Mouse (Mus musculus) megakaryocyte, embryonic 14.5 days (primary cell): ENCODE results near the gene Ifit2. TPM values are rescaled to one million over a fixed set of nuclear protein-coding genes. Genes with fewer than 3 reads are reported as not detected.
"Not testable (repeated sequence)": the region's sequence is repeated elsewhere in the genome, so short reads cannot be mapped to it uniquely, and the experiment has no call there.

ENCODE experiments used
- H3K27me3 ChIP-seq: replicated peaks from 2 replicates; pipeline ENCODE3; 2012; ENCODE audit warnings: inconsistent platforms
- H3K36me3 ChIP-seq: replicated peaks from 2 replicates; pipeline ENCODE3; 2012; ENCODE audit warnings: low read length, inconsistent platforms, mixed read lengths
- H3K4me1 ChIP-seq: 2 replicates; pipeline ENCODE4 v1.6.1; 2012; ENCODE audit warnings: inconsistent platforms
- H3K4me3 ChIP-seq: replicated peaks from 2 replicates; pipeline ENCODE3; 2012; ENCODE audit warnings: moderate library complexity, mild to moderate bottlenecking, inconsistent platforms
- H3K9me3 ChIP-seq: 2 replicates; pipeline ENCODE4 v1.6.1; 2012; ENCODE audit warnings: inconsistent platforms
- FLI1 ChIP-seq: IDR thresholded peaks from 2 replicates; pipeline ENCODE4 v1.6.1; 2012; ENCODE audit warnings: low read length, inconsistent platforms, mixed read lengths
- GATA1 ChIP-seq: IDR thresholded peaks from 3 replicates; pipeline ENCODE4 v1.6.1; 2012; ENCODE audit warnings: mixed read lengths, low read length, inconsistent platforms, borderline replicate concordance
- polyA plus RNA-seq: library from polyadenylated mRNA; stranded (reverse); fragments of >175 nt; gene quantifications from 2 replicates; pipeline ENCODE4 v1.2.3, GENCODE M21; 2012; ENCODE audit warnings: low replicate concordance; ENCODE audit not compliant: insufficient read depth

The Ifit2 gene
- polyA plus RNA-seq, 1 experiment = 0.25 TPM

- TF ChIP-seq GATA1 (no peak), FLI1 (no peak)
- H3K4me1 ChIP-seq = peaks cover 5% of the 10 kb centered on the region; the same call in 1 of the 2 replicates
- no peaks in the 10 kb centered on the region for H3K36me3 ChIP-seq
- no peak overlapping the region for H3K4me3 ChIP-seq
- no peaks in the 10 kb centered on the region for H3K27me3 ChIP-seq
- no peaks in the 10 kb centered on the region for H3K9me3 ChIP-seq
Measured at GRCm38 (mm10) chr19:34588959-34589358, 38.5 kb downstream of the Ifit2 start.

GRCm38 (mm10) chr19:34593456-34593855, 43.0 kb downstream of the Ifit2 start:
- Histone ChIP-seq H3K4me3 (no peak overlapping the region), H3K4me1 (peaks cover 5% of the 10 kb centered on the region; the same call in 1 of the 2 replicates), H3K27me3 (peaks cover 8% of the 10 kb centered on the region), H3K36me3 (no peaks in the 10 kb centered on the region), H3K9me3 (no peaks in the 10 kb centered on the region)
- TF ChIP-seq FLI1 (no peak), GATA1 (no peak)

- not testable (repeated sequence) for H3K4me1 ChIP-seq, H3K36me3 ChIP-seq, H3K9me3 ChIP-seq, H3K4me3 ChIP-seq, H3K27me3 ChIP-seq
Measured at GRCm38 (mm10) chr19:34594523-34594922, 44.0 kb downstream of the Ifit2 start.

DNA sequence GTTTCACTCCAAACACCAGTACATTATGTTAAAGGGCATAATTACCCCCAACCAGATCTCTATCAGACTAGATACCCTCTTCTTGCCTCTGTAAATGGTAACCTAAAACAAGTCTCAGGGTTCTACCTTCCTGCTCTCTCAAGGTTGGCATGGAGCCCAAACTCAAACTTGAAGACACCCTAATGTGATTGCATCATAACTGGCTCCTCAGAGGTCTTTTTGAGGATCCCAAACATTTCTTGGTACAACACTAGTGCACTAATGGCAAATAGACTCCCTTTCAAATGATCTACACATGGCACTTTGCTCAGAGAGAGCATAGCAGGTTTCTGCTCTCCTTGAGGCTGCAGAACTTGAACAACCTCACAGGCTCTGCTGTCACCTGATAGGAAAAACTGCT, 46.3 kb downstream of the Ifit2 start:
- TF ChIP-seq FLI1 (no peak), GATA1 (no peak)
- Histone ChIP-seq H3K4me3 (no peak overlapping the region), H3K27me3 (peaks cover 8% of the 10 kb centered on the region), H3K36me3 (no peaks in the 10 kb centered on the region), H3K9me3 (no peaks in the 10 kb centered on the region), H3K4me1 (peaks cover 6% of the 10 kb centered on the region; the same call in 1 of the 2 replicates)

- Histone ChIP-seq H3K9me3 (no peaks in the 10 kb centered on the region), H3K36me3 (no peaks in the 10 kb centered on the region), H3K4me3 (no peak overlapping the region), H3K4me1 (peaks cover 10% of the 10 kb centered on the region), H3K27me3 (peaks cover 8% of the 10 kb centered on the region)
- TF ChIP-seq GATA1 = no peak
- TF ChIP-seq FLI1 = no peak
Measured at GRCm38 (mm10) chr19:34598341-34598740, 47.8 kb downstream of the Ifit2 start.

DNA sequence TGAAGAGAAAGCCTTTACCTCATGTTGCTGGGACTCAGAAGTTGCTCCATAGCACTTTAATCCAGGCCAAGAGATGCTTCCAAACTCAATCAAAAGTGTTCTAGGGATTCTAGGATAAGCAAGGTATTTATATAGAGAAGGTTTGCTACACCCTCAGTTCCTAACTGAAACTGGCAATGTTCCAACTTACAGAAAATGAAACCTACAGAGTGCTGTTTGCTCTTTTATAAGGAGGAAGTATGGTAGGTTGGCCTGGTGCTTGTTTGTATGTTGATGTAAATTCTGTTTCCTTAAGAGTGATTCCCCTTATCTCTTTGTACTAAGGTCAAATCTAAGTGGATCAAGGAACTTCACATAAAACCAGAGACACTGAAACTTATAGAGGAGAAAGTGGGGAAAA, 48.8 kb downstream of the Ifit2 start:
- H3K4me1 ChIP-seq = peaks cover 10% of the 10 kb centered on the region
- H3K27me3 ChIP-seq, H3K9me3 ChIP-seq, H3K4me3 ChIP-seq, H3K36me3 ChIP-seq: not testable (repeated sequence)

DNA sequence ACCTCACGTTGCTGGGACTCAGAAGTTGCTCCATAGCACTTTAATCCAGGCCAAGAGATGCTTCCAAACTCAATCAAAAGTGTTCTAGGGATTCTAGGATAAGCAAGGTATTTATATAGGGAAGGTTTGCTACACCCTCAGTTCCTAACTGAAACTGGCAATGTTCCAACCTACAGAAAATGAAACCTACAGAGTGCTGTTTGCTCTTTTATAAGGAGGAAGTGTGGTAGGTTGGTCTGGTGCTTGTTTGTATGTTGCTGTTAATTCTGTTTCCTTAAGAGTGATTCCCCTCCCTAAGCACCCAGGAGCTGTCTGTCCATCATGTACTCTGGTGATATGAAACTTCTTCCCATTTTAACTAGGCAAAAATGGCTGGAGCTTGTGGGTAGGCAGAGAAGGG, 51.4 kb downstream of the Ifit2 start, which contains the start of gene Ifit1bl1:
Ifit1bl1 (minus strand) TSS at position 69 of the 400 bp plus-strand sequence.
- not testable (repeated sequence) for H3K27me3 ChIP-seq, H3K36me3 ChIP-seq, H3K4me3 ChIP-seq

GRCm38 (mm10) chr19:34605472-34605871, 55.0 kb downstream of the Ifit2 start:
- Histone ChIP-seq H3K4me3 (no peak overlapping the region), H3K9me3 (no peaks in the 10 kb centered on the region), H3K36me3 (no peaks in the 10 kb centered on the region), H3K27me3 (peaks cover 2% of the 10 kb centered on the region), H3K4me1 (peaks cover 4% of the 10 kb centered on the region)
- TF ChIP-seq GATA1 (no peak), FLI1 (no peak)

More for the DNA sequence above, 51.4 kb downstream of the Ifit2 start, which contains the start of gene Ifit1bl1:
- not testable (repeated sequence) for H3K4me1 ChIP-seq, H3K9me3 ChIP-seq

DNA sequence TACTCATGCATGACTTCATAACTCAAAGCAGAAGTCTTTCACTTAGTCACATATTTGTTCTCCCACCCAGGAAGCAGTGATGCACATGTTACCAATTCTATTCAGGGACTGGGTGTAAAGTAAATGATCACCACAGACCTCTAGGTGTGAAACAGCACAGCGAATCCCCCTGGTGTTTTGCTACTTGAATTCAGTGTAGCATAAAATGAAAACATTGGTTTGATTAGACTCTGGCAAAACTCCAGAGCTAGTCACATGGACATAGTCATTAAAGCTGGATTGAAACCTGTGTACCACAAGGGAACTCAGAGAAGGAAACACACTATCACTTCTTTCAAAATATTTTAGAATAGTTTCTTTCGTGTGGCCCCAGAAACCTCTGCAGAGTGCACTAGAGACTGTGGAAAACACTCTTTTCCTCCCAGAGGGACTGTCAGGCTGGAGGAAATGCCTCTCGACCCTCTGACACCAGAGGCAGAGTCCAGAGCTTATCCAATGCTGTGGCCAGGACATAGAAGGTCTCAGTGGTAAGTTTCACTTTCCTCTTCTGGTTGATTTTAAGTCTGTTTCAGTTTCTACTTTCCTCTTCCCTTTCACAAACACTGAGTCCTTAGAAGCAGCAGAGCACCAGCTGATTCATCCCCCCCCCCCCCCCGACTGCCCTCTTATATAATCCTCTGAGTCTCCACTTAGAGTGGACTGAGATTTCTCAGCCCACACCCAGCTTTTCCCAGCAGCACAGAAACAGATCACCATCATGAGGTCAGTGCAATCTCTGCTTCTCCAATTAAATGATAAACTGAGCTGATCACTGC, 57.0 kb downstream of the Ifit2 start, which contains the start of gene Ifit3b:
Ifit3b (plus strand) TSS at position 734 of the 815 bp plus-strand sequence.
- H3K27me3 ChIP-seq, H3K9me3 ChIP-seq, H3K4me1 ChIP-seq, H3K36me3 ChIP-seq: not testable (repeated sequence)
- H3K4me3 ChIP-seq = peak within 1 kb of the TSS; percentile 72

- H3K9me3 ChIP-seq, H3K4me3 ChIP-seq: not testable (repeated sequence)
Measured at GRCm38 (mm10) chr19:34610118-34610517, 59.6 kb downstream of the Ifit2 start.

DNA sequence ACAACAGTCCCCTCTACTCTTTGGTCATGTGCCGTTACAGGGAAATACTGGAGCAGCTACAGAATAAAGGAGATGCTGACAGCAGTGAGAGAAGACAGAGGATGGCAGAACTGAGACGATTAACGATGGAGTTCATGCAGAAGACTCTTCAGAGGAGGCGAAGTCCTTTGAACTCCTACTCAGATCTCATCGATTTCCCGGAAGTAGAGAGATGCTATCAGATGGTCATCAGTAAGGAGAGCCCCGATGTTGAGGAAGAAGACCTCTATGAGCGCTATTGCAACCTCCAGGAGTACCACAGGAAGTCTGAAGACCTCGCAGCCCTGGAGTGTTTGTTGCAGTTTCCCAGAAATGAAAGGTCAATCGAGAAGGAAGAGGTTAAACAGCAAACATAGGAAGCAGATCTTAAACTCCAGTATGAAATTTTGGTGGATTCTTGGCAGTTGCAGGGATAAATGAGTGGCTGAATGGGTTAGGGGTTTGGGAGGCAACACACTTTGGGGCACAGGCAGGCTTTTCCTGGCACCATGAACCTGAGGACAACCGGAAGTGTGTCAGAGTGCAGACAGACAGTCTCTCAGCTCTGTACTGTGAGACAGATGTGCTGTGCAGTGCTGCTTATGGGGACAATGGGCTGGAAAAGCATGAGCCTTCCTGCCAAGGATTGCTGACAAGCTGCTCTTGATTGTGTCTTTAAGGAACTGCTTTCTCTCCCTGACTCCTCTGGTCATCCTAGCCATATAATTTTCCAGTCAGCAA, 61.9 kb downstream of the Ifit2 start:
- not testable (repeated sequence) for H3K27me3 ChIP-seq, H3K4me3 ChIP-seq, H3K9me3 ChIP-seq, H3K36me3 ChIP-seq, H3K4me1 ChIP-seq

More at GRCm38 (mm10) chr19:34610118-34610517, 59.6 kb downstream of the Ifit2 start:
- not testable (repeated sequence) for H3K4me1 ChIP-seq, H3K36me3 ChIP-seq, H3K27me3 ChIP-seq
